Mouse (Mus musculus): ENCODE measurements around the gene Ccdc78.

DNA sequence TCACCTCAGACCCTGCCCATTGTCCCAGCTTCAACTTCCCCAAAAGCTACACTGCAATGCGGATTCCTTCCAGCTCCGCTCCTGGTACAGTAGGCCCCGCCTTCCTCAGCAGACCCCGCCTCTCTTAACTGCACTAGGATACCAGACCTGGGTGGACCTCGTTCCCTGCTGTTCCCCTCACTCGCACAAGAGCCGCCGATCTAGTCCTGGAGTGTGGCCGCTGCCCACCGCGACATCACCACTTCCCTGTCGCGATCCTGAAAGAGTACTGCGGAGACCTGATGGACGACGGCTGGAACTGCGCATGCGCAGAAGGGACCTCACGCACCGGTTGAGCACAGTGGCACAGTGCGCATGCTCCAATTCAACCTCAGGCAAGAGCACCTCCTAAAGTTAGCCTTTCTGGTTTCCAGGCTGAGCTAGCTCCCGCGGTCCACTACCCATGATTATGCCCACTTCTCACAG lies 1.1 kb upstream of the Ccdc78 start, which contains the start of gene Haghl:
- TF ChIP-seq CTCF (IDR thresholded peaks at IDR 0.05; ENCODE audit: low read depth) (peak; percentile 29), EP300 (optimal IDR thresholded peaks at IDR 0.05) (no peak)
